In the genomic region with DNA sequence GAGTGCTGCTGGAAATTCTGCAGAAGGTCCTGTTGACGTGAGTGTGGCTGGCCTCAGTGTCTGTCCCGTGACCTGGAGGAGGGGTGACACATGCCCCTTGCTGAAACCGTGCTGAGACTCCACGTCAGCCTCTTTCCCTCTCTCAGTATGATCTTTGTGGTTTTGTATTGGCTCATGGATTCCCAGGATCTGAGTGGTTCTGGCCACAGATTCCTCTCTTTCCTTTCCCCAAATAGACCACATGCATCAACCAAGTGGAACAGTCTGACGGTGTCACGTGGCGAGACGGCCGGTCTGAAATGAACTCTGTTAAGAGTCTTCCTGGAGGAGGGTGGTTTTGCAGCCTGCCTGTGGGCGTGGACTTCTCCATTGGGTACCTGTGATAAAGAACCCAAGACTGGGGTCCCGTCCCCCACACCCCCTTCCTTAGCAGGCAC, we compare ENCODE assay signal across 8 mouse cellular contexts. TPM values are rescaled to one million over a fixed set of nuclear protein-coding genes. Genes with fewer than 3 reads are reported as not detected.
DNase-seq lines count a peak whose midpoint lies in the region; ATAC-seq and TF ChIP-seq lines count a peak whose summit lies in the region.

No protein-coding gene starts in this region.

- no peaks in the 10 kb centered on the region for H3K27me3 ChIP-seq in midbrain, embryonic 16.5 days (ENCODE audit: control insufficient read depth, insufficient read depth, low read depth, low read length)
- H3K27me3 ChIP-seq in midbrain, embryonic 10.5 days (ENCODE audit: low read depth, poor library complexity, severe bottlenecking): no peaks in the 10 kb centered on the region
- H3K27me3 ChIP-seq in kidney, adult 2 months (replicated peaks; ENCODE audit: control insufficient read depth, insufficient read depth, low read length): no peaks in the 10 kb centered on the region
- no peaks in the 10 kb centered on the region for H3K27me3 ChIP-seq in splenic B cell, adult 2 months (ENCODE audit: control insufficient read depth, insufficient read depth, low read length, poor library complexity, severe bottlenecking)

- peaks cover 7% of the 10 kb centered on the region; the same call in 1 of the 2 replicates for H3K4me1 ChIP-seq in midbrain, embryonic 16.5 days (ENCODE audit: control insufficient read depth, insufficient read depth, low read length)
- H3K4me1 ChIP-seq in midbrain, embryonic 10.5 days: peaks cover 35% of the 10 kb centered on the region
- peaks cover 49% of the 10 kb centered on the region for H3K4me1 ChIP-seq in kidney, adult 2 months (ENCODE audit: control insufficient read depth, insufficient read depth, low read length)

- no peak for TF ChIP-seq POLR2A in kidney, adult 2 months (IDR thresholded peaks at IDR 0.05; ENCODE audit: low read depth, low read length)

- no peak overlapping the region for H3K4me2 ChIP-seq in midbrain, embryonic 16.5 days (ENCODE audit: low read length)

- 0 out of 2 replicates have a peak overlapping the region, but pooled peaks have one; percentile 11 for H3K27ac ChIP-seq in midbrain, embryonic 16.5 days (ENCODE audit: low read length)
- H3K27ac ChIP-seq in midbrain, embryonic 10.5 days (replicated peaks): no peak overlapping the region
- H3K27ac ChIP-seq in kidney, adult 2 months (ENCODE audit: insufficient read depth, low read depth, low read length): peak overlapping the region; percentile 53

- ATAC-seq in midbrain, embryonic 16.5 days: no peak

- 83% methylated on average over 11 of the region's 11 CpGs for WGBS in midbrain, embryonic 16.5 days
- 73% methylated on average over 11 of the region's 11 CpGs for WGBS in midbrain, embryonic 10.5 days
- 20% methylated on average over 11 of the region's 11 CpGs for WGBS in kidney, adult 2 months

- no peak overlapping the region for H3K9ac ChIP-seq in midbrain, embryonic 16.5 days (ENCODE audit: low read depth, low read length)

- no peaks in the 10 kb centered on the region for H3K36me3 ChIP-seq in midbrain, embryonic 16.5 days (ENCODE audit: control insufficient read depth, insufficient read depth, low read length)
- H3K36me3 ChIP-seq in midbrain, embryonic 10.5 days: peaks cover 30% of the 10 kb centered on the region
- H3K36me3 ChIP-seq in kidney, adult 2 months (ENCODE audit: control insufficient read depth, insufficient read depth, low read length): no peaks in the 10 kb centered on the region
- H3K36me3 ChIP-seq in splenic B cell, adult 2 months (ENCODE audit: control insufficient read depth, insufficient read depth, low read length, poor library complexity, severe bottlenecking): no peaks in the 10 kb centered on the region; the same call in none of the 2 replicates

- no peak for DNase-seq in midbrain, embryonic 10.5 days (ENCODE audit: low spot score)
- peak; percentile 99 for DNase-seq in fibroblast of lung, adult 2 months (ENCODE audit: low read depth)
- peak; percentile 82 for DNase-seq in kidney, adult 2 months
- peak; percentile 28 for DNase-seq in splenic B cell, adult 2 months (ENCODE audit: low read depth, low spot score)
- no peak for DNase-seq in embryo, embryonic 10.5 days (ENCODE audit: low spot score)
- DNase-seq in adrenal gland, postnatal 4 days (ENCODE audit: low spot score in 2 of 2): no peak
- no peak for DNase-seq in thymus, postnatal 25 days

- H3K4me3 ChIP-seq in midbrain, embryonic 16.5 days (ENCODE audit: low read depth, low read length): no peak overlapping the region
- no peak overlapping the region for H3K4me3 ChIP-seq in midbrain, embryonic 10.5 days
- no peak overlapping the region for H3K4me3 ChIP-seq in kidney, adult 2 months (ENCODE audit: insufficient read depth, low read depth, low read length)

- no peaks in the 10 kb centered on the region for H3K9me3 ChIP-seq in midbrain, embryonic 16.5 days (replicated peaks; ENCODE audit: control insufficient read depth, low read length, poor library complexity, severe bottlenecking)
- H3K9me3 ChIP-seq in midbrain, embryonic 10.5 days (replicated peaks): no peaks in the 10 kb centered on the region

- TF ChIP-seq CTCF in kidney, adult 2 months (conservative IDR thresholded peaks at IDR 0.05; ENCODE audit: insufficient read depth, insufficient read length, low read depth, low read length): no peak

RNA-seq across cellular contexts. Expression of a gene that starts 21.3 kb away (rescaled TPM):
- polyA plus RNA-seq in midbrain, embryonic 16.5 days (2015; fragmentation: Nextera tagmentation; extraction: Ambion mirVana): 316 and 331 TPM in 2 replicates
- 330 and 349 TPM in 2 replicates for polyA plus RNA-seq in midbrain, embryonic 10.5 days (2016; fragmentation: Nextera tagmentation; extraction: Ambion mirVana)
- 102 and 134 TPM in 2 replicates for polyA plus RNA-seq in kidney, adult 2 months (2012; rRNA removed)
- 100 to 1,000 TPM; 343 to 361 TPM for total RNA-seq in adrenal gland, postnatal 4 days (2021)

Comparison
In these comparisons a context has a peak if more than half of its experiments do, and no peak if none do; other contexts are left out.
1. DNase-seq: peak in fibroblast of lung, adult 2 months (single experiment), kidney, adult 2 months (single experiment) and splenic B cell, adult 2 months (single experiment); none in midbrain, embryonic 10.5 days (single experiment), embryo, embryonic 10.5 days (single experiment), adrenal gland, postnatal 4 days (0 of 2) and thymus, postnatal 25 days (single experiment).